Mouse (Mus musculus): Measurements from ENCODE around the gene Tenm2. TPM values are rescaled to one million over a fixed set of nuclear protein-coding genes. Genes with fewer than 3 reads are reported as not detected.

Gene Tenm2
- polyA plus RNA-seq, 1 experiment from 2014 or later = 0.95 TPM

GRCm38 (mm10) chr11:37143478-37143877, 92.3 kb downstream of the Tenm2 start:
- WGBS = 87% methylated on average over 2 of the region's 2 CpGs
- no peaks in the 10 kb centered on the region for H3K9me3 ChIP-seq (ENCODE audit: control insufficient read depth, low read length)
- no peak for ATAC-seq (ENCODE audit: low FRiP score, low TSS enrichment)
- no peaks in the 10 kb centered on the region for H3K4me1 ChIP-seq (ENCODE audit: control insufficient read depth, insufficient read depth, low read length)
- H3K4me2 ChIP-seq (replicated peaks; ENCODE audit: low read depth, low read length) = no peak overlapping the region
- H3K4me3 ChIP-seq (ENCODE audit: low read length) = no peak overlapping the region
- no peak overlapping the region for H3K27ac ChIP-seq (ENCODE audit: low read depth, low read length)
- no peaks in the 10 kb centered on the region for H3K27me3 ChIP-seq (ENCODE audit: control insufficient read depth, insufficient read depth, low read length)
- no peak overlapping the region for H3K9ac ChIP-seq (ENCODE audit: low read depth, low read length)
- H3K36me3 ChIP-seq (ENCODE audit: control insufficient read depth, insufficient read depth, low read length) = no peaks in the 10 kb centered on the region

GRCm38 (mm10) chr11:37128893-37129292, 106.9 kb downstream of the Tenm2 start:
- Histone ChIP-seq H3K9ac (ENCODE audit: low read depth, low read length) (no peak overlapping the region), H3K4me1 (ENCODE audit: control insufficient read depth, insufficient read depth, low read length) (no peaks in the 10 kb centered on the region), H3K9me3 (ENCODE audit: control insufficient read depth, low read length) (no peaks in the 10 kb centered on the region), H3K4me2 (replicated peaks; ENCODE audit: low read depth, low read length) (no peak overlapping the region), H3K36me3 (ENCODE audit: control insufficient read depth, insufficient read depth, low read length) (no peaks in the 10 kb centered on the region), H3K27ac (ENCODE audit: low read depth, low read length) (no peak overlapping the region), H3K4me3 (ENCODE audit: low read length) (no peak overlapping the region), H3K27me3 (ENCODE audit: control insufficient read depth, insufficient read depth, low read length) (no peaks in the 10 kb centered on the region)
- ATAC-seq (ENCODE audit: low FRiP score, low TSS enrichment) = no peak
- 75% methylated on average over 2 of the region's 2 CpGs for WGBS

GRCm38 (mm10) chr11:37118058-37118457, 117.7 kb downstream of the Tenm2 start:
- H3K9me3 ChIP-seq (ENCODE audit: control insufficient read depth, low read length) = no peaks in the 10 kb centered on the region
- no peak overlapping the region for H3K9ac ChIP-seq (ENCODE audit: low read depth, low read length)
- H3K4me2 ChIP-seq (replicated peaks; ENCODE audit: low read depth, low read length) = no peak overlapping the region
- no peak overlapping the region for H3K4me3 ChIP-seq (ENCODE audit: low read length)
- no peaks in the 10 kb centered on the region for H3K27me3 ChIP-seq (ENCODE audit: control insufficient read depth, insufficient read depth, low read length)
- H3K27ac ChIP-seq (ENCODE audit: low read depth, low read length) = no peak overlapping the region
- no peak for ATAC-seq (ENCODE audit: low FRiP score, low TSS enrichment)
- no peaks in the 10 kb centered on the region for H3K36me3 ChIP-seq (ENCODE audit: control insufficient read depth, insufficient read depth, low read length)
- H3K4me1 ChIP-seq (ENCODE audit: control insufficient read depth, insufficient read depth, low read length) = no peaks in the 10 kb centered on the region

DNA sequence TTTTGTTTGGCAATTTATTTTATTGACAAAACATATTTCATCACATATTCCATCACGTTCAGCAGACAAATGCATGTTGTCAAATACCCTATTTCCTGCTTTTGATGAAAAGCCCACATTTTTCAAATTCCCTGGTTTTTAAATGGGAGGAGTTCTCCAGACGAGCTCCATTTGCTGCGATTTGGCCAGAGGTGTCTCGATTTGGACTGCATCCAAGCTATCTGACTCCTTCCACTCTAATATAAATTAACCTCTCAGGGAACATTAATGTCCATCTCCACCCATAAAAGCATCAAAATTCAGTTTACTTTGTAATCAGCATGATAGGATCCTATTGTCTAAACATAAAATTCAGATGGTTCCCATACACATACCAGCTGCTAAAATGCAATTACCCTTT, 120.6 kb downstream of the Tenm2 start:
- ATAC-seq (ENCODE audit: low FRiP score, low TSS enrichment) = peak; percentile 77; the same call in 1 of the 2 replicates
- 38% methylated on average over 4 of the region's 4 CpGs for WGBS
- H3K4me1 ChIP-seq (ENCODE audit: control insufficient read depth, insufficient read depth, low read length) = no peaks in the 10 kb centered on the region
- no peak overlapping the region for H3K27ac ChIP-seq (ENCODE audit: low read depth, low read length)
- no peak overlapping the region for H3K4me3 ChIP-seq (ENCODE audit: low read length)
- H3K27me3 ChIP-seq (ENCODE audit: control insufficient read depth, insufficient read depth, low read length) = no peaks in the 10 kb centered on the region
- H3K36me3 ChIP-seq (ENCODE audit: control insufficient read depth, insufficient read depth, low read length) = no peaks in the 10 kb centered on the region
- no peak overlapping the region for H3K9ac ChIP-seq (ENCODE audit: low read depth, low read length)
- no peak overlapping the region for H3K4me2 ChIP-seq (replicated peaks; ENCODE audit: low read depth, low read length)
- no peaks in the 10 kb centered on the region for H3K9me3 ChIP-seq (ENCODE audit: control insufficient read depth, low read length)

- Histone ChIP-seq H3K4me1 (ENCODE audit: control insufficient read depth, insufficient read depth, low read length) (no peaks in the 10 kb centered on the region), H3K27me3 (ENCODE audit: control insufficient read depth, insufficient read depth, low read length) (no peaks in the 10 kb centered on the region), H3K36me3 (ENCODE audit: control insufficient read depth, insufficient read depth, low read length) (no peaks in the 10 kb centered on the region), H3K9ac (ENCODE audit: low read depth, low read length) (no peak overlapping the region), H3K9me3 (ENCODE audit: control insufficient read depth, low read length) (no peaks in the 10 kb centered on the region), H3K4me2 (replicated peaks; ENCODE audit: low read depth, low read length) (no peak overlapping the region), H3K4me3 (ENCODE audit: low read length) (no peak overlapping the region), H3K27ac (ENCODE audit: low read depth, low read length) (no peak overlapping the region)
- no peak for ATAC-seq (ENCODE audit: low FRiP score, low TSS enrichment)
- WGBS = 73% methylated on average over 2 of the region's 2 CpGs
These were observed 128.7 kb downstream of the Tenm2 start for GRCm38 (mm10) chr11:37107069-37107468.

GRCm38 (mm10) chr11:37079403-37079802, 156.4 kb downstream of the Tenm2 start:
- 84% methylated on average over 5 of the region's 5 CpGs for WGBS
- Histone ChIP-seq H3K9ac (ENCODE audit: low read depth, low read length) (no peak overlapping the region), H3K4me3 (ENCODE audit: low read length) (no peak overlapping the region), H3K36me3 (ENCODE audit: control insufficient read depth, insufficient read depth, low read length) (no peaks in the 10 kb centered on the region), H3K9me3 (ENCODE audit: control insufficient read depth, low read length) (no peaks in the 10 kb centered on the region), H3K27me3 (ENCODE audit: control insufficient read depth, insufficient read depth, low read length) (no peaks in the 10 kb centered on the region), H3K4me2 (replicated peaks; ENCODE audit: low read depth, low read length) (no peak overlapping the region), H3K27ac (ENCODE audit: low read depth, low read length) (no peak overlapping the region), H3K4me1 (ENCODE audit: control insufficient read depth, insufficient read depth, low read length) (no peaks in the 10 kb centered on the region)
- ATAC-seq (ENCODE audit: low FRiP score, low TSS enrichment) = no peak

- Histone ChIP-seq H3K36me3 (ENCODE audit: control insufficient read depth, insufficient read depth, low read length) (no peaks in the 10 kb centered on the region), H3K9me3 (ENCODE audit: control insufficient read depth, low read length) (no peaks in the 10 kb centered on the region), H3K4me3 (ENCODE audit: low read length) (no peak overlapping the region), H3K27me3 (ENCODE audit: control insufficient read depth, insufficient read depth, low read length) (no peaks in the 10 kb centered on the region), H3K4me1 (ENCODE audit: control insufficient read depth, insufficient read depth, low read length) (no peaks in the 10 kb centered on the region), H3K9ac (ENCODE audit: low read depth, low read length) (no peak overlapping the region), H3K27ac (ENCODE audit: low read depth, low read length) (no peak overlapping the region), H3K4me2 (replicated peaks; ENCODE audit: low read depth, low read length) (no peak overlapping the region)
- no peak for ATAC-seq (ENCODE audit: low FRiP score, low TSS enrichment)
- WGBS = 81% methylated on average over 5 of the region's 5 CpGs
These were observed 158.7 kb downstream of the Tenm2 start for GRCm38 (mm10) chr11:37076989-37077598.

- Histone ChIP-seq H3K4me2 (replicated peaks; ENCODE audit: low read depth, low read length) (no peak overlapping the region), H3K27me3 (ENCODE audit: control insufficient read depth, insufficient read depth, low read length) (no peaks in the 10 kb centered on the region), H3K4me3 (ENCODE audit: low read length) (no peak overlapping the region), H3K9me3 (ENCODE audit: control insufficient read depth, low read length) (no peaks in the 10 kb centered on the region), H3K4me1 (ENCODE audit: control insufficient read depth, insufficient read depth, low read length) (no peaks in the 10 kb centered on the region), H3K27ac (ENCODE audit: low read depth, low read length) (no peak overlapping the region), H3K9ac (ENCODE audit: low read depth, low read length) (no peak overlapping the region), H3K36me3 (ENCODE audit: control insufficient read depth, insufficient read depth, low read length) (no peaks in the 10 kb centered on the region)
- 98% methylated on average over 10 of the region's 10 CpGs for WGBS
- ATAC-seq (ENCODE audit: low FRiP score, low TSS enrichment) = no peak
These were observed 160.4 kb downstream of the Tenm2 start for GRCm38 (mm10) chr11:37075349-37075748.

- no peak overlapping the region for H3K4me3 ChIP-seq (ENCODE audit: low read length)
- no peaks in the 10 kb centered on the region for H3K36me3 ChIP-seq (ENCODE audit: control insufficient read depth, insufficient read depth, low read length)
- no peaks in the 10 kb centered on the region for H3K27me3 ChIP-seq (ENCODE audit: control insufficient read depth, insufficient read depth, low read length)
- no peak overlapping the region for H3K4me2 ChIP-seq (replicated peaks; ENCODE audit: low read depth, low read length)
- no peaks in the 10 kb centered on the region for H3K9me3 ChIP-seq (ENCODE audit: control insufficient read depth, low read length)
- H3K4me1 ChIP-seq (ENCODE audit: control insufficient read depth, insufficient read depth, low read length) = no peaks in the 10 kb centered on the region
- no peak overlapping the region for H3K9ac ChIP-seq (ENCODE audit: low read depth, low read length)
- WGBS = 61% methylated on average over 3 of the region's 3 CpGs
- peak; percentile 82; the same call in 1 of the 2 replicates for ATAC-seq (ENCODE audit: low FRiP score, low TSS enrichment)
- H3K27ac ChIP-seq (ENCODE audit: low read depth, low read length) = peak overlapping the region; percentile 24; the same call in 1 of the 2 replicates
These were observed 170.3 kb downstream of the Tenm2 start for GRCm38 (mm10) chr11:37065459-37065858.
